Mouse (Mus musculus) yolk sac, embryonic 10.5 days (tissue): Measurements from ENCODE around the gene Myo5a.

ENCODE experiments used
- DNase-seq: peaks from one replicate; pipeline ENCODE4 v3.0.0-alpha.2; 2017; ENCODE audit warnings: low spot score

The Myo5a gene

GRCm38 (mm10) chr9:75201506-75201905 is 130.7 kb downstream of the Myo5a start:
- DNase-seq = no peak

DNA sequence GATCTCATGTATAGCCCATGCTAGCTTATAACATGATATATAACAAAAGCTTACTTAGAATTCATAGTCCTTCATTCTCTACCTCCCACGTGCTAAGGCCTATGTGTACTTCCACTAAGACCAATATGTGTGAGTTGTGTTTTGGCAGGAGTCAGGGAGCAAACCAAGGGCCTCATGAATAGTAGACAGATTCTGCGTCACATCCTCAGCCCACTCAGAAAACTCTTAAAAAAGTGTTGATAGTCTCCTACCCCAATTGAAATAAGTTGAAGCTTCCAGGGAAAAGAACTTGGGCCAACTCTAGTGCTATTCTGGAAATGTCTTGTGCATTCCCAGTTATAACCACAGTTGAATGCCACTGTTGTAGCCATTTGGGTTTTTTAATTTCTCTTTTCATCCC is 131.2 kb downstream of the Myo5a start:
- no peak for DNase-seq

- DNase-seq = no peak
These were observed 138.4 kb downstream of the Myo5a start for GRCm38 (mm10) chr9:75209246-75209645.

DNA sequence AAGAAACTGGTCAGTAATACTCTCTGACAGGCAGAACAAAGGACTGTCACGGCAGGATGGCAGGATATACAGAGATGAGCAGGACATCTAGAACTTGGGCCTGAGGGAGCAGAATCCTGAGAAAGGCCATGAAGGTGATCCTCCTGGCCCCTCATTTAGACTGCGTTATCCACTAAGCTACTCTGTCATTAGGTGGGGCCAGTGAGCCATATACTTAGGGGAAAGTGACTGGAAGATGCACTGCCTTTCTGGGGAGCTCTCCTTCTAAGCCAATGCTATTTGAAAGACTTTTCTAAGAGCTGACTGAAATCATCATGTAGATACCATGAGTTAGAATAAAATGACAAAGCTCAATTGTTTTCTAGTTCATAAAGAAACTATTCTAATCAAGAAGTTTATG is 139.5 kb downstream of the Myo5a start:
- no peak for DNase-seq

DNA sequence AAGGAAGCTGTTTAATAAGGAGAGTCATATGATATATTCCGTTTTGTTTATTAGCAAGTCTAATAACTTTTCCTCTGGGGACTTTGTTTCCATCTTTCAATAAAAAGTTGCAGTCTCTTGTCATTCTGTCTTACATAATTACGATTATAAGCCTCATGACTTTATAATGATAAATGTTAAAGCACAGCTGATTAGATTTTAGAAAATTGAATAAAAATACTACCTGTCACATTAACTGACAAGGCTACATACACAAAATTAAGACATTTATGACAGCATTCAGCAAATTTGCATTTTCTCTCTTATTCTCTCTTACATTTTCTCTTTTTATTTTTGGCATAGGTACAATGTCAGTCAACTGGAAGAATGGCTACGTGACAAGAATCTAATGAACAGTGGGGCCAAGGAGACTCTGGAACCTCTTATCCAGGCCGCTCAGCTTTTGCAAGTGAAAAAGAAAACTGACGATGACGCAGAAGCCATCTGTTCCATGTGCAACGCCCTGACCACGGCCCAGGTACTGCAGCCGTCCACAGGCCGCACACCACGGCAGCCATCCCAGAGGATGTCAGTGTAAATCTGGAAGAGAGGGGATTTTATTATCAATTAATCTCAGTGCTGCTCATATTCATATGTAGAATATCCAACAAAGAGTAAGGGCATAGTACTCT is 144.1 kb downstream of the Myo5a start:
- no peak for DNase-seq

DNA sequence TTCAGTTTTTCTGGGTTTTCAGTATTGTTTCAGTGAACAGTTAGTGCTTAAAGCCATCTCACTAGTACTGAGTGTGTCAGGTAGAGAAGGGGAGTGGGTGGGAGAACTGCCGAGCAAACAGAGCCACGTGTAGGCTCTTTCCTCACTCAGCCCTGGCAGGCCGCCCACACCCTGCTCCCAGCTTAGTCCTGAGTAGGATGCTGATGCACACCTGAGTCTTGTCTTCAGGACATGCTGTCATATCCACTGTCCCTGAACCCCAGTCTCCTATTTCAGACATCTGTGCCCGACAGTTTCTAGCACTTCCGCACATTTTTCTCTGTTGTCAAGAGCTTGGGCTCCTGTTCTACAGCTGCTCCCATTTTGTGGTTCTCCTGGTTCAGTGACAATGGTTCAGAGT is 149.1 kb downstream of the Myo5a start:
- no peak for DNase-seq

- no peak for DNase-seq
These were observed 150.8 kb downstream of the Myo5a start for GRCm38 (mm10) chr9:75221420-75222287.

GRCm38 (mm10) chr9:75231841-75232746 is 161.3 kb downstream of the Myo5a start, which contains the start of gene Myo5c:
Gene Myo5c, plus strand, starts transcription at chr9:75232020.
- peak; percentile 54 for DNase-seq

DNA sequence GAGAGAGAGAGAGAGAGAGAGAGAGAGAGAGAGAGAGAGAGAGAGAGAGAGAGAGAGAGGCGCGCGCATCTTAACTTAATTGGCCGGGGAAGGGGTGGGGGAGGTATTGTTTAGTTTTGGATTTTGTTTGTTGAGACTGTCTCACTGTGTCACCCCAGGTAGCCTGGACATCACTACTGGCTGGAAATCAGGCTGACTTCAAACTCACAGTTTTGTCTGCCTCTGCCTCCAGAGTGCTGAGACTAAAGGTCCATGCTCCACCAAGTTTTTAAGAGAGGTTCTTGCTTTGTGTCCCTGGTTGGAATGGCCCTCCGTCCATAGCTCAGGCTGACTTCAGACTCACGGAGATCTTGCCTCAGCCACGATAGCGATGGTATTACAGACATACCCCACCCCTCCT is 162.0 kb downstream of the Myo5a start:
- DNase-seq = no peak

GRCm38 (mm10) chr9:75234271-75234741 is 163.5 kb downstream of the Myo5a start:
- DNase-seq = no peak

GRCm38 (mm10) chr9:75234983-75235627 is 164.3 kb downstream of the Myo5a start:
- no peak for DNase-seq

- no peak for DNase-seq
These were observed 164.9 kb downstream of the Myo5a start for GRCm38 (mm10) chr9:75235696-75236095.

DNA sequence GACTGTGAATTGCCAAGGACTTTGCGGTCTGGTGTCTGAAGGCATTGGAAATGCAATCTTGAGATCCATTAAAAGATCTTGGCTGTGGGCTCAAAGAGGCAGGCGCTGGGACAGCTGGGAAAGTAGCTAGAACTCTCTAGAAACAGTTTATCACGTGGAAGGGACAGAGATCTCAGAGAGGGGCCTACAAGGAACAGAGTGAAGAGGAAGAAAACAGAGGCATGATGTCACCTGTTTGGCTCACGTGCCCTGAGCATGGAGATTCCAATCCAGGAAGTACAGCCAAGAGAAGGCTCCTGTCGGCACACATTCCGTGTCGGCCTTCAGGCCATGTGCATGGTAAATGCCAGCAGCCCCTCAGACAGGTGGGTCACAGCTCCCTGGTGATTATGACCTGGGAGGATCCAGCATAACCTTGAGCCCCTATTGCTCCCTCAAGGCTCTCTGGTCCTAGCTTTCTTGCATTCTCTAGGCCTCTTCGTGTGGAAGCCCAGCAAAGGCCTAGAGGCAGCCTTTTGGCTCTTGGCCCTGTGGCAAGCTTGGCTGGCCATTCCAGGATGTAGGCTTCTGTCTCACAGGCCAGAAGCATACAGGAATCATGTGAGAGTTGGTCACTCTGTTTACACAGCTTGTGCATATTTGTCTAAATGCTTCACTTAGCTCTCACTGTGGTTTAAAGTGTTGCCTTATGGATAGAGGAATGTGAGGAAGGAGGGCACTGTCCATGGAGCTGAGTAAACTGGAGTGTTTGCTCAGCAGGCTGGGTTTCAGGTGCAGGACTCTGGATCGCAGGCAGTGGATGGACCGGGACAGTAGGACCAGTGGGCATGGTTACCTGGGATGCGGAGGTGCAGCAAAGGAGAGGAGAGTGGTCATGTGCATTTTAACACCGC is 165.8 kb downstream of the Myo5a start:
- DNase-seq = peak; percentile 73

DNA sequence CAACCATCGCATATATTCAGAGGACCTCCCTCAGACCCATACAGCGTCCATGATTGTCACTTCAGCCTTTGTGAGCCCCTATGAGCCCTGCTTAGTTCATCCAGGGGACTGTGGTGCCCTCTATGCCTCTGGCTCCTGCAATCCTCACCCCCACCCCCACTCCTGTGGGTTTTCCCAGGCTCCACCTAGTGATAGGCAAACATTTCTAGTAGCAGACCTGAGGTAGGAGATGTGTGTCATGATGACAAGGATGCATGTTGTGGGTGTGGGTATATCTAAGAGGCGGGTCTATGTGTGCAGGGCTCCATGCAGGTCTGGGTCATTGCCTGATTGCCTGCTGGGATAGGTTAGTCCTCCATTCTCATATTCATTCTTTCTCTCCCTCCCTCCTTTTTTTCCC is 167.4 kb downstream of the Myo5a start:
- no peak for DNase-seq

DNA sequence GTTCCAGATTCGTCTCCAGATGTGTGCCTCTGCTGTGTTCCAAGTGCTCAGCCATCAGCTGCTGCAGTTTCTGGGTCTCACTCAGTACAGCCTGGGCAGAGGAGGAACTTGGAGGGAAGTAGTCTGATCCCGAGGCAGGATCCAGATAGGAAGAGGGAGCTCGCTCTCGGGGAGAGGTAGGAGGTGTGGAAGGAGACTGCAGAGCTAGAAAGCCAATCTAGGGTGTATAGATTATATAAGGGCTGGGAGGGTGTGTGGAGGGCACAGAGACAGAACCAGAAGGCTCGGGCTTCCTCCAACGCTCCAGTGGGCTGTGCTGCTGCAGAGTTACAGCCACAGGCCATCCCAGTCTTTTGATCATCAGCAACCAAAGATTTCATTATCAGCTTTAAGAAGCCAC is 172.2 kb downstream of the Myo5a start:
- DNase-seq = no peak

DNA sequence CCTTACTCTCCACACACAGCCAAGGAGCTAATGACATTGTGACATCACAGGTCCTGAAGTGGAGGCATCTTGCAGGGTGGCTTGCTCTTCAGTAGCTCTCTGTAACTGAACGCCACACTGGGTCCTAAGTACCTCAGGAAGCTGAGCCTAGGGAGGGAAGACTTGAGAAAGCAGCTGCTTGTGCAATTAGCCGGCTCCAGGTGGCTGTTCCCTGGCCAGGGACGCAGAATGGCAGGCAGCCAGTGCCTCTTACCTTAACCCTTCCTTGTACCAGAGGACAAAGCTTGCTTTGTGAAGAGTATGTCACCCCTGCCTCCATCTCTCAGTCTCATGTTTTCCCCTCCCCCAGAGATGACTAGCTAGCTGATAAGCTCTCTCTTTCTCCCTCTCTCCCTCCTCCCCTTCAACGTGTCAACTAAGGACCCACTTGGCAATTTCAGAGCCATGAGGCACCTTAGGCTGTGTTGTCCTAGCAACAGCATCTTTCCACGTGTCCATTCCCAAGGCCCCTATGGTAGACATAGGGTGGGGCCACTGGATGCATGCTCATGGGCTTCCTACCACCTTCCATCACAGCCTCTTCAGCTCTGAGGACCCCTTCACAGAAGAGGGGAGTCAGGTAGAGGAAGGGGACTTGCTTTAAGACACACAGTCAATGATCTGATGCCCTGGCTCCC is 173.1 kb downstream of the Myo5a start:
- no peak for DNase-seq

- DNase-seq = no peak
These were observed 173.7 kb downstream of the Myo5a start for GRCm38 (mm10) chr9:75244527-75244926.

GRCm38 (mm10) chr9:75246080-75246930 is 175.5 kb downstream of the Myo5a start:
- DNase-seq = no peak

DNA sequence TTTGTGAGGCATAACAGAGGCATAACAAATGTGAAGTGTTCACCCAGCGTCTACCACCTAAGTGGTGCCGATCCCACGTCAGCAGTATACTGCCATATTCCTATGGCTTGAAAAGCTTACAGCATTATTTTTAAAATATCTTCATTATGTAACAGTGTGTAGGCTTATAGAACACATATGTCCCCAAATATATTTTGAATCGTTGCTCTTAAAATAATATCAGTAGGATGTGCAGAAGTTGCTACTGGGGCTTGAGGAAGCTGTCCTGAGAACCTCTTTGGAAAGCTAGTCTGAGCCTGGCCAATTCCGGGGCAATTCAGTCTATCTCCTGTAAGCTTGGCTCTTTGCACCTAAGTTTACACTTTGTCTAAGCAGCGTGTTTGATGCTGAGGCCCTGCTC is 177.1 kb downstream of the Myo5a start:
- no peak for DNase-seq
